In the genomic region with DNA sequence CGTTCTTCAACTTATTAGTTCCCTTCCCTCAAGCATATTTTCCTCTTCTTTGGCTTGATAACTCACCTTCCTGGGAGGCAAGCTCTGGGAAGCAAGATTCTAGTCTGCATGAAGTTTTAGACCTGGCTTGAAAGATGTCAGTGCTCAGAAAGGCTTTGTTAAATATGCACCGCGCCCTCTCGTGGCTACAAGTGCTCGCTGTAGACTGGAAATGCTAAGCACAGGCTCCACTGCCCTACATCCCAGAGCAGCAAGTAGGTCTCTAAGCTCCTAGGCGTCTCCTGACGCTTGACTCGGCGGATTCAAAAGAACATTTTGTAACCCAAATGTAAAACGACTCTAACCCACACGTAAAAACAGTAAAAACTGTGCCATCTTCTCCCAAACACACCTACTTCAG, we compare ENCODE assay signal across 9 mouse cellular contexts. TPM values are rescaled to one million over a fixed set of nuclear protein-coding genes. Genes with fewer than 3 reads are reported as not detected.
DNase-seq lines count a peak whose midpoint lies in the region; ATAC-seq and TF ChIP-seq lines count a peak whose summit lies in the region.
"Had no signal": no experiment of that assay in that cellular context is flagged by ENCODE, and none has a peak within 500 bp of the region (broad histone marks: within the 10 kb centered on the region; RNA-seq: fewer than 3 reads in every experiment).

No protein-coding gene starts in this region.

- no peaks in the 10 kb centered on the region for H3K79me2 ChIP-seq in MEL (ENCODE audit: control insufficient read depth, insufficient read depth, low read length, poor library complexity)

- TF ChIP-seq EP300 in MEL (IDR thresholded peaks at IDR 0.05; ENCODE audit: low read depth in 1 of 2, low read length in 2 of 2), result no peak

- no peak overlapping the region for H3K9ac ChIP-seq in MEL (ENCODE audit: control insufficient read depth, low read depth, low read length, poor library complexity, severe bottlenecking)

- ATAC-seq in erythroblast, adult 5-6 weeks (replicated peaks; ENCODE audit: low FRiP score, poor library complexity, severe bottlenecking), result no peak

- DNase-seq in MEL (ENCODE audit: low read depth, low spot score), result peak; percentile 69
- DNase-seq in brain, adult 2 months (ENCODE audit: low read depth, low spot score), result peak; percentile 95
- peak; percentile 76 for DNase-seq in forebrain, embryonic 10.5 days (ENCODE audit: extremely low spot score, low spot score)
- peak; percentile 67 for DNase-seq in hindbrain, embryonic 10.5 days (ENCODE audit: low spot score)
- peak; percentile 58 to 82 for DNase-seq in layer of hippocampus, adult 8-10 months (ENCODE audit: low spot score in 2 of 2)
- peak; percentile 52 to 66 for DNase-seq in lung, postnatal 4 days
- DNase-seq in right cerebral cortex, adult 18-20 months, result peak; percentile 91

- TF ChIP-seq CTCF in MEL (IDR thresholded peaks at IDR 0.05 in 2 of 3, conservative IDR thresholded peaks at IDR 0.05 in 1 of 3; ENCODE audit: control insufficient read depth in 1 of 3, insufficient read depth in 1 of 3, low read depth in 2 of 3, low read length in 3 of 3, poor library complexity in 1 of 3, severe bottlenecking in 1 of 3), result peak; percentile 48 to 83 (median 73)

- 5% methylated on average over 11 of the region's 11 CpGs for WGBS in forebrain, embryonic 10.5 days
- WGBS in hindbrain, embryonic 10.5 days, result 4% methylated on average over 11 of the region's 11 CpGs

- peaks cover 6% of the 10 kb centered on the region in 2 experiments for H3K27me3 ChIP-seq in MEL (ENCODE audit: control insufficient read depth in 1 of 2, insufficient read depth in 2 of 2, low read length in 2 of 2)
- peaks cover 9% of the 10 kb centered on the region for H3K27me3 ChIP-seq in forebrain, embryonic 10.5 days (ENCODE audit: poor library complexity, severe bottlenecking)
- 0 out of 2 replicates have a peak, but pooled peaks cover 3% of the 10 kb centered on the region for H3K27me3 ChIP-seq in hindbrain, embryonic 10.5 days (ENCODE audit: insufficient read depth, poor library complexity, severe bottlenecking)

- H3K27ac ChIP-seq in MEL (ENCODE audit: control insufficient read depth, low read depth, low read length), result no peak overlapping the region
- H3K27ac ChIP-seq in forebrain, embryonic 10.5 days, result no peak overlapping the region
- H3K27ac ChIP-seq in hindbrain, embryonic 10.5 days, result no peak overlapping the region
- H3K27ac ChIP-seq: macrophage had no signal

- no peak overlapping the region for H3K4me3 ChIP-seq in MEL (ENCODE audit: control insufficient read depth in 1 of 2, insufficient read depth in 1 of 2, low read depth in 2 of 2, low read length in 2 of 2)
- peak overlapping the region; percentile 12; the same call in 1 of the 2 replicates for H3K4me3 ChIP-seq in forebrain, embryonic 10.5 days
- no peak overlapping the region for H3K4me3 ChIP-seq in hindbrain, embryonic 10.5 days

- no peaks in the 10 kb centered on the region for H3K36me3 ChIP-seq in MEL (ENCODE audit: control insufficient read depth in 1 of 2, insufficient read depth in 2 of 2, low read length in 2 of 2)
- no peaks in the 10 kb centered on the region for H3K36me3 ChIP-seq in forebrain, embryonic 10.5 days (replicated peaks)
- no peaks in the 10 kb centered on the region for H3K36me3 ChIP-seq in hindbrain, embryonic 10.5 days

- no peak for TF ChIP-seq POLR2A in MEL (IDR thresholded peaks at IDR 0.05; ENCODE audit: control insufficient read depth in 1 of 2, insufficient read depth in 1 of 2, low read depth in 1 of 2, low read length in 2 of 2, poor library complexity in 1 of 2)

- no peaks in the 10 kb centered on the region for H3K9me3 ChIP-seq in MEL (replicated peaks; ENCODE audit: insufficient read depth, low read length)
- H3K9me3 ChIP-seq in forebrain, embryonic 10.5 days, result no peaks in the 10 kb centered on the region
- H3K9me3 ChIP-seq in hindbrain, embryonic 10.5 days, result no peaks in the 10 kb centered on the region

- peak; percentile 54 for TF ChIP-seq RAD21 in MEL (IDR thresholded peaks at IDR 0.05; ENCODE audit: low read depth, low read length)

- peaks cover 0 to 4% of the 10 kb centered on the region in 2 experiments; a peak in 1 of 4 replicates for H3K4me1 ChIP-seq in MEL (ENCODE audit: control insufficient read depth in 1 of 2, insufficient read depth in 2 of 2, low read length in 2 of 2)
- peaks cover 8% of the 10 kb centered on the region for H3K4me1 ChIP-seq in forebrain, embryonic 10.5 days
- 0 out of 2 replicates have a peak, but pooled peaks cover 7% of the 10 kb centered on the region for H3K4me1 ChIP-seq in hindbrain, embryonic 10.5 days (replicated peaks)

TF ChIP-seq in MEL, 35 proteins besides CTCF, POLR2A, EP300 and RAD21:
- TF ChIP-seq MXI1 (IDR thresholded peaks at IDR 0.05; ENCODE audit: low read depth, low read length) (no peak), SMC3 (IDR thresholded peaks at IDR 0.05; ENCODE audit: low read depth, low read length) (peak; percentile 84), ZC3H11A (IDR thresholded peaks at IDR 0.05; ENCODE audit: low read depth, low read length) (peak; percentile 40)
TF ChIP-seq in MEL: peak in this region for 2.

RNA-seq across cellular contexts. Expression of gene Art2b, which starts 44.3 kb away (rescaled TPM):
- total RNA-seq in MEL (2012; rRNA removed), result not detected in 2 replicates
- polyA plus RNA-seq in MEL (2012; ENCODE audit: insufficient read depth in 1 of 2, insufficient read length in 2 of 2, low read depth in 1 of 2, low replicate concordance in 2 of 2, missing spikeins in 1 of 2), result not detected
- polyA plus RNA-seq in forebrain, embryonic 10.5 days (2016; fragmentation: Nextera tagmentation; extraction: Ambion mirVana), result not detected in 2 replicates
- not detected in 2 replicates for polyA plus RNA-seq in hindbrain, embryonic 10.5 days (2016; fragmentation: Nextera tagmentation; extraction: Ambion mirVana)
- not detected for total RNA-seq in layer of hippocampus, adult 8-10 months (2022)
- total RNA-seq in erythroblast, adult 5-6 weeks (2015; ENCODE audit: low replicate concordance), result not detected in 2 replicates
- 0.14 TPM in 1 of 2 replicates, not detected in the other for total RNA-seq in erythroblast, adult 5-6 weeks (2017; ENCODE audit: low replicate concordance)
